Mouse (Mus musculus) E14TG2a.4 (cell line): ENCODE measurements around the gene Tnfaip2.

Experiments used
- CTCF ChIP-seq: conservative IDR thresholded peaks from 2 replicates; pipeline ENCODE4 v1.5.1; 2014; ENCODE audit warnings: low read length
- NANOG ChIP-seq: IDR thresholded peaks from 2 replicates; pipeline ENCODE4 v1.6.1; 2014; ENCODE audit warnings: borderline replicate concordance, low read length, mixed read lengths
- POU5F1 ChIP-seq: IDR thresholded peaks from 2 replicates; pipeline ENCODE4 v1.6.1; 2014; ENCODE audit warnings: low read length, borderline replicate concordance

GRCm38 (mm10) chr12:111423570-111424129, 18.6 kb upstream of the Tnfaip2 start:
- no peak for TF ChIP-seq CTCF
- peak; percentile 9; the same call in 1 of the 2 replicates for TF ChIP-seq NANOG
- no peak for TF ChIP-seq POU5F1
